Mouse (Mus musculus): Measurements from ENCODE around the gene Ect2l. TPM values are rescaled to one million over a fixed set of nuclear protein-coding genes. Genes with fewer than 3 reads are reported as not detected.
"Not testable (repeated sequence)": the region's sequence is repeated elsewhere in the genome, so short reads cannot be mapped to it uniquely, and the experiment has no call there.

The Ect2l gene
- polyA plus RNA-seq, 1 experiment from 2014 or later: 0.25 TPM

GRCm38 (mm10) chr10:18177304-18177703, 33.4 kb downstream of the Ect2l start:
- Histone ChIP-seq H3K27ac (replicated peaks; ENCODE audit: low read depth, low read length) (no peak overlapping the region), H3K9ac (replicated peaks; ENCODE audit: low read length) (no peak overlapping the region), H3K9me3 (ENCODE audit: control insufficient read depth, low read length) (no peaks in the 10 kb centered on the region), H3K4me1 (ENCODE audit: control insufficient read depth, insufficient read depth, low read length) (no peaks in the 10 kb centered on the region), H3K4me2 (ENCODE audit: low read length) (no peak overlapping the region), H3K4me3 (replicated peaks; ENCODE audit: low read depth, low read length) (no peak overlapping the region), H3K36me3 (ENCODE audit: control insufficient read depth, insufficient read depth, low read length) (no peaks in the 10 kb centered on the region), H3K27me3 (ENCODE audit: control insufficient read depth, insufficient read depth, low read length) (no peaks in the 10 kb centered on the region)
- no peak for DNase-seq
- ATAC-seq (ENCODE audit: low FRiP score, low TSS enrichment): no peak
- WGBS: 80% methylated on average over 2 of the region's 2 CpGs

GRCm38 (mm10) chr10:18176722-18177121, 34.0 kb downstream of the Ect2l start:
- Histone ChIP-seq H3K4me1 (ENCODE audit: control insufficient read depth, insufficient read depth, low read length) (no peaks in the 10 kb centered on the region), H3K4me3 (replicated peaks; ENCODE audit: low read depth, low read length) (no peak overlapping the region), H3K27me3 (ENCODE audit: control insufficient read depth, insufficient read depth, low read length) (no peaks in the 10 kb centered on the region), H3K9me3 (ENCODE audit: control insufficient read depth, low read length) (no peaks in the 10 kb centered on the region), H3K36me3 (ENCODE audit: control insufficient read depth, insufficient read depth, low read length) (no peaks in the 10 kb centered on the region), H3K4me2 (ENCODE audit: low read length) (no peak overlapping the region), H3K9ac (replicated peaks; ENCODE audit: low read length) (no peak overlapping the region), H3K27ac (replicated peaks; ENCODE audit: low read depth, low read length) (no peak overlapping the region)
- ATAC-seq (ENCODE audit: low FRiP score, low TSS enrichment) (no peak), DNase-seq (no peak)
- WGBS: 89% methylated on average over 7 of the region's 7 CpGs

- ATAC-seq (ENCODE audit: low FRiP score, low TSS enrichment) (no peak), DNase-seq (no peak)
- no peaks in the 10 kb centered on the region for H3K9me3 ChIP-seq (ENCODE audit: control insufficient read depth, low read length)
- H3K4me2 ChIP-seq (ENCODE audit: low read length): no peak overlapping the region
- H3K4me3 ChIP-seq (replicated peaks; ENCODE audit: low read depth, low read length): no peak overlapping the region
- H3K9ac ChIP-seq (replicated peaks; ENCODE audit: low read length): no peak overlapping the region
- no peaks in the 10 kb centered on the region for H3K36me3 ChIP-seq (ENCODE audit: control insufficient read depth, insufficient read depth, low read length)
- no peaks in the 10 kb centered on the region for H3K27me3 ChIP-seq (ENCODE audit: control insufficient read depth, insufficient read depth, low read length)
- H3K4me1 ChIP-seq (ENCODE audit: control insufficient read depth, insufficient read depth, low read length): no peaks in the 10 kb centered on the region
- WGBS: 90% methylated on average over 6 of the region's 6 CpGs
- no peak overlapping the region for H3K27ac ChIP-seq (replicated peaks; ENCODE audit: low read depth, low read length)
Observed at GRCm38 (mm10) chr10:18175087-18175486, 35.6 kb downstream of the Ect2l start.

GRCm38 (mm10) chr10:18162435-18162971, 48.2 kb downstream of the Ect2l start:
- ATAC-seq (ENCODE audit: low FRiP score, low TSS enrichment) (no peak), DNase-seq (no peak)
- Histone ChIP-seq H3K27me3 (ENCODE audit: control insufficient read depth, insufficient read depth, low read length) (no peaks in the 10 kb centered on the region), H3K36me3 (ENCODE audit: control insufficient read depth, insufficient read depth, low read length) (no peaks in the 10 kb centered on the region), H3K9me3 (ENCODE audit: control insufficient read depth, low read length) (no peaks in the 10 kb centered on the region), H3K4me1 (ENCODE audit: control insufficient read depth, insufficient read depth, low read length) (no peaks in the 10 kb centered on the region), H3K4me2 (ENCODE audit: low read length) (no peak overlapping the region), H3K9ac (replicated peaks; ENCODE audit: low read length) (no peak overlapping the region), H3K27ac (replicated peaks; ENCODE audit: low read depth, low read length) (no peak overlapping the region), H3K4me3 (replicated peaks; ENCODE audit: low read depth, low read length) (no peak overlapping the region)
- WGBS: 89% methylated on average over 7 of the region's 7 CpGs

- ATAC-seq (ENCODE audit: low FRiP score, low TSS enrichment) (no peak), DNase-seq (no peak)
- no peak overlapping the region for H3K4me2 ChIP-seq (ENCODE audit: low read length)
- no peaks in the 10 kb centered on the region for H3K9me3 ChIP-seq (ENCODE audit: control insufficient read depth, low read length)
- no peak overlapping the region for H3K4me3 ChIP-seq (replicated peaks; ENCODE audit: low read depth, low read length)
- no peak overlapping the region for H3K9ac ChIP-seq (replicated peaks; ENCODE audit: low read length)
- H3K27me3 ChIP-seq (ENCODE audit: control insufficient read depth, insufficient read depth, low read length): no peaks in the 10 kb centered on the region
- no peak overlapping the region for H3K27ac ChIP-seq (replicated peaks; ENCODE audit: low read depth, low read length)
- no peaks in the 10 kb centered on the region for H3K4me1 ChIP-seq (ENCODE audit: control insufficient read depth, insufficient read depth, low read length)
- WGBS: 82% methylated on average over 3 of the region's 3 CpGs
- H3K36me3 ChIP-seq (ENCODE audit: control insufficient read depth, insufficient read depth, low read length): no peaks in the 10 kb centered on the region
Observed at GRCm38 (mm10) chr10:18147224-18147623, 63.5 kb downstream of the Ect2l start.

- H3K9me3 ChIP-seq (ENCODE audit: control insufficient read depth, low read length): no peaks in the 10 kb centered on the region
- no peak overlapping the region for H3K27ac ChIP-seq (replicated peaks; ENCODE audit: low read depth, low read length)
- no peaks in the 10 kb centered on the region for H3K4me1 ChIP-seq (ENCODE audit: control insufficient read depth, insufficient read depth, low read length)
- H3K4me2 ChIP-seq (ENCODE audit: low read length): no peak overlapping the region
- DNase-seq (no peak), ATAC-seq (ENCODE audit: low FRiP score, low TSS enrichment) (no peak)
- no peaks in the 10 kb centered on the region for H3K36me3 ChIP-seq (ENCODE audit: control insufficient read depth, insufficient read depth, low read length)
- no peak overlapping the region for H3K4me3 ChIP-seq (replicated peaks; ENCODE audit: low read depth, low read length)
- no peak overlapping the region for H3K9ac ChIP-seq (replicated peaks; ENCODE audit: low read length)
- no peaks in the 10 kb centered on the region for H3K27me3 ChIP-seq (ENCODE audit: control insufficient read depth, insufficient read depth, low read length)
- 91% methylated on average over 6 of the region's 6 CpGs for WGBS
Observed at GRCm38 (mm10) chr10:18142231-18142630, 68.5 kb downstream of the Ect2l start.

- no peak overlapping the region for H3K9ac ChIP-seq (replicated peaks; ENCODE audit: low read length)
- H3K27ac ChIP-seq (replicated peaks; ENCODE audit: low read depth, low read length): no peak overlapping the region
- H3K4me1 ChIP-seq (ENCODE audit: control insufficient read depth, insufficient read depth, low read length): no peaks in the 10 kb centered on the region
- ATAC-seq (ENCODE audit: low FRiP score, low TSS enrichment) (no peak), DNase-seq (no peak)
- H3K4me2 ChIP-seq (ENCODE audit: low read length): no peak overlapping the region
- H3K4me3 ChIP-seq (replicated peaks; ENCODE audit: low read depth, low read length): no peak overlapping the region
- H3K27me3 ChIP-seq (ENCODE audit: control insufficient read depth, insufficient read depth, low read length): no peaks in the 10 kb centered on the region
- 87% methylated on average over 2 of the region's 2 CpGs for WGBS
- no peaks in the 10 kb centered on the region for H3K36me3 ChIP-seq (ENCODE audit: control insufficient read depth, insufficient read depth, low read length)
- no peaks in the 10 kb centered on the region for H3K9me3 ChIP-seq (ENCODE audit: control insufficient read depth, low read length)
Observed at GRCm38 (mm10) chr10:18141389-18141788, 69.3 kb downstream of the Ect2l start.

GRCm38 (mm10) chr10:18139615-18140014, 71.1 kb downstream of the Ect2l start:
- 82% methylated on average over 5 of the region's 5 CpGs for WGBS
- Histone ChIP-seq H3K27me3 (ENCODE audit: control insufficient read depth, insufficient read depth, low read length) (no peaks in the 10 kb centered on the region), H3K4me2 (ENCODE audit: low read length) (peak overlapping the region; percentile 41), H3K36me3 (ENCODE audit: control insufficient read depth, insufficient read depth, low read length) (no peaks in the 10 kb centered on the region), H3K9me3 (ENCODE audit: control insufficient read depth, low read length) (no peaks in the 10 kb centered on the region), H3K9ac (replicated peaks; ENCODE audit: low read length) (no peak overlapping the region), H3K4me1 (ENCODE audit: control insufficient read depth, insufficient read depth, low read length) (no peaks in the 10 kb centered on the region), H3K27ac (replicated peaks; ENCODE audit: low read depth, low read length) (no peak overlapping the region), H3K4me3 (replicated peaks; ENCODE audit: low read depth, low read length) (peak overlapping the region; percentile 17; the same call in 1 of the 2 replicates)
- ATAC-seq (ENCODE audit: low FRiP score, low TSS enrichment) (peak; percentile 64; the same call in 1 of the 2 replicates), DNase-seq (no peak)

- H3K9me3 ChIP-seq (ENCODE audit: control insufficient read depth, low read length); H3K9ac ChIP-seq (replicated peaks; ENCODE audit: low read length); H3K4me1 ChIP-seq (ENCODE audit: control insufficient read depth, insufficient read depth, low read length); H3K27ac ChIP-seq (replicated peaks; ENCODE audit: low read depth, low read length); ATAC-seq (ENCODE audit: low FRiP score, low TSS enrichment); DNase-seq; H3K36me3 ChIP-seq (ENCODE audit: control insufficient read depth, insufficient read depth, low read length); H3K27me3 ChIP-seq (ENCODE audit: control insufficient read depth, insufficient read depth, low read length): not testable (repeated sequence)
- Histone ChIP-seq H3K4me3 (replicated peaks; ENCODE audit: low read depth, low read length) (peak overlapping the region; percentile 17; the same call in 1 of the 2 replicates), H3K4me2 (ENCODE audit: low read length) (peak overlapping the region; percentile 41; the same call in 1 of the 2 replicates)
- WGBS: 71% methylated on average over 13 of the region's 26 CpGs
Observed at GRCm38 (mm10) chr10:18138853-18139503, 71.7 kb downstream of the Ect2l start.

Data from midbrain, embryonic 14.5 days (tissue).